Mouse (Mus musculus): ENCODE results near the gene Xrcc6. TPM values are rescaled to one million over a fixed set of nuclear protein-coding genes. Genes with fewer than 3 reads are reported as not detected.

Xrcc6 gene
- polyA plus RNA-seq, 1 experiment = 13.3 TPM

GRCm38 (mm10) chr15:82016101-82016808 lies 28.6 kb downstream of the Xrcc6 start:
- Histone ChIP-seq H3K4me1 (ENCODE audit: control insufficient read depth, insufficient read depth, low read length) (peaks cover 7% of the 10 kb centered on the region), H3K4me3 (replicated peaks; ENCODE audit: extremely low read depth, low read depth, low read length) (peak overlapping the region; percentile 87)
- peak; percentile 100 for DNase-seq
- under 1% methylated on average over 53 of the region's 53 CpGs for WGBS
- peak; percentile 81; the same call in 1 of the 2 replicates for TF ChIP-seq POLR2A (IDR thresholded peaks at IDR 0.05; ENCODE audit: borderline replicate concordance, extremely low read depth, low read depth, low read length)
- no peak for TF ChIP-seq CTCF (IDR thresholded peaks at IDR 0.05; ENCODE audit: insufficient read depth, low read length)

DNA sequence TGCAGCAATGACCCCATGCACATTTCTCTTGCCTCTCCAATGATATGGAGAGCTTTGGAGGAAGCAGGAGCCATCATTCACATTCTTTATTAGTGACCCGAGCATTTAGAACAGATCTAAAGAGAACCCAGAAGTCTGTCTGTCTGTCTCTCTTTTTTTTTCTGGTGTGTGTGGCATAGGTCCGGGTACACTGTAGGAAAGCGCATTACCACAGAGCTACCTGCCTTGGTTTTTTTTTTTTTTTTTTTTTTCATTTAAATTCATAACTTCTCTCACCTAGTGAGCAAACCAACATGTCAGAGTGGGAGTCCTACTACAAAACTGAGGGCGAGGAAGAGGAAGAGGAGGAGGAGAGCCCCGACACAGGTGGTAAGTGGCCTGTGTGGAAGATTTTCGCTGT lies 29.2 kb downstream of the Xrcc6 start:
- peak overlapping the region; percentile 87 for H3K4me3 ChIP-seq (replicated peaks; ENCODE audit: extremely low read depth, low read depth, low read length)
- 8% methylated on average over 6 of the region's 6 CpGs for WGBS
- DNase-seq = no peak

DNA sequence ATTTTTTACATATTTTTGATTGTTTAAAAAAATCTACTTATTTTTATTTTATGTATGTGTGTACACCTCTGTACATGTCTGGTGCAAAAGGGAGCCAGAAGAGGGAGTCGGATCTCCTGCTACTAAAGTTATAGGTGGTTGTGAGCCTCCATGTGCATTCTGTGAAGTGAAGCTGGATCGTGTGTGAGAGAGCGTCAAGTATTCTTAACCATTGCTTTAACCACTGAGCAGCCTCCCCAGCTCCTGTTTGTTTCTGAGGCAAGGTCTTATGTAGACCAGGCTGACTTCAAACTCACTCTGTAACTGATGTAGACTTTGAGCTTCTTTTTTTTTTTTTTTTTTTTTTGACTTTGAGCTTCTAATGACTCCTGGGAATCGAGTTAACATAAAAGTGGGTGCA lies 29.8 kb downstream of the Xrcc6 start:
- H3K4me3 ChIP-seq (replicated peaks; ENCODE audit: extremely low read depth, low read depth, low read length) = no peak overlapping the region
- TF ChIP-seq POLR2A (IDR thresholded peaks at IDR 0.05; ENCODE audit: borderline replicate concordance, extremely low read depth, low read depth, low read length) (no peak), CTCF (IDR thresholded peaks at IDR 0.05; ENCODE audit: insufficient read depth, low read length) (no peak)
- H3K4me1 ChIP-seq (ENCODE audit: control insufficient read depth, insufficient read depth, low read length) = peaks cover 7% of the 10 kb centered on the region
- 54% methylated on average over 4 of the region's 4 CpGs for WGBS
- DNase-seq = no peak

More for the DNA sequence above, 29.2 kb downstream of the Xrcc6 start:
- TF ChIP-seq CTCF (IDR thresholded peaks at IDR 0.05; ENCODE audit: insufficient read depth, low read length) (no peak), POLR2A (IDR thresholded peaks at IDR 0.05; ENCODE audit: borderline replicate concordance, extremely low read depth, low read depth, low read length) (no peak)
- H3K4me1 ChIP-seq (ENCODE audit: control insufficient read depth, insufficient read depth, low read length) = peaks cover 7% of the 10 kb centered on the region

GRCm38 (mm10) chr15:82019288-82019687 lies 31.7 kb downstream of the Xrcc6 start:
- Histone ChIP-seq H3K4me3 (replicated peaks; ENCODE audit: extremely low read depth, low read depth, low read length) (no peak overlapping the region), H3K4me1 (ENCODE audit: control insufficient read depth, insufficient read depth, low read length) (peaks cover 5% of the 10 kb centered on the region)
- no peak for DNase-seq
- WGBS = 74% methylated on average over 3 of the region's 3 CpGs
- no peak for TF ChIP-seq CTCF (IDR thresholded peaks at IDR 0.05; ENCODE audit: insufficient read depth, low read length)

DNA sequence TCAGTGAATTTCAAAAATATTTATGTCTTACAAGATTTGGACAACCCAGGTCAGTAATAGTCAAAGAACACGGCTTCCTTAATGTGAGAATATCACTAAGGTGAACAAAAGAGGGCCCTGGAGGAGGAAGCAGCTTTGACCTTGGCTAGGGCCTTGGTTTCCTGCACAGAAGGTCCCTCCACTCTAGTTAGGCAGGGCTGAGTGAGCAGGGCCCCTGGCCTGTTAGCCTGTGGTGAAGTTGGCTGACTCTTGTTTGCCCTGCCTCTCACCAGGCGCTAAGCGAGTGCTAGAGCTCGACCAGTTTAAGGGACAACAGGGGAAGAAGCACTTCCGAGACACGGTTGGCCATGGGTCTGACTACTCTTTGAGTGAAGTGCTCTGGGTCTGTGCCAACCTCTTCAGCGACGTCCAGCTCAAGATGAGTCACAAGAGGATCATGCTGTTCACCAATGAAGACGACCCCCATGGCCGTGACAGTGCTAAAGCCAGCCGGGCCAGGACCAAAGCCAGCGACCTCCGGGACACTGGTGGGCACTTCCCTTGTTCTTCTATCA lies 35.0 kb downstream of the Xrcc6 start:
- H3K4me1 ChIP-seq (ENCODE audit: control insufficient read depth, insufficient read depth, low read length) = no peaks in the 10 kb centered on the region
- no peak overlapping the region for H3K4me3 ChIP-seq (replicated peaks; ENCODE audit: extremely low read depth, low read depth, low read length)
- WGBS = 44% methylated on average over 13 of the region's 13 CpGs
- TF ChIP-seq CTCF (IDR thresholded peaks at IDR 0.05; ENCODE audit: insufficient read depth, low read length) (no peak), POLR2A (IDR thresholded peaks at IDR 0.05; ENCODE audit: borderline replicate concordance, extremely low read depth, low read depth, low read length) (no peak)
- DNase-seq = no peak

DNA sequence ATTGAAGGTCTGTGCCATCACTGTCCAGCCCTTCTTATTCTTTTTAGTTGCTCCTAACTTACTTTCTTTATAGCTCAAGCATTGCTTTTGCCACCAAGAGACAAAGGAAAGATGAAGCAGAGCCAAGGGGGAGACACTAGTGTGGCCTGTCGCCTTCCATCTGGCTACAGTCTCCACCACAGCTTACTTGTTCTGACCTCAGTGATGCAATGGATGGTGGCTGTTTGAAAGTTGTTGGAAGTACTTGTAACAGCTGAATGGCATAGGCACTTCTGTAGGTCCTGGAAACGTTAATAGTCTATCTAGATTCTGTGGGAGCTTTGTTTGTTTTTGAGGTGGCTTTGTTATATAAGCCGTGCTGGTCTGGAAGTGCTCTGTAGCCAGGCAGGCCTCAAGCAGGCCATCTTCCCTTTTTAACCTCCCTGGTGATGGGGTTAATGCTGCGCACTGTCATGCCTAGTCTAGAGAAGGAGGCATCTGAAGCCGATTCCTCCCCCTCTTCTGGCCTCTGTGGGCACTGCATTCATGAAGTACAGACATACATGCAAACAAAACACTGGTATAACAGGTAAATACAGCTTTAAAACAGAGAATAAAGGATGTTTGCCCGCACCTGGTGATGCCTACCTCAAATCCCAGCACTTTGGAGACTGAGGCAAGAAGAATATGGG lies 36.5 kb downstream of the Xrcc6 start:
- no peak overlapping the region for H3K4me3 ChIP-seq (replicated peaks; ENCODE audit: extremely low read depth, low read depth, low read length)
- TF ChIP-seq POLR2A (IDR thresholded peaks at IDR 0.05; ENCODE audit: borderline replicate concordance, extremely low read depth, low read depth, low read length) = no peak
- TF ChIP-seq CTCF (IDR thresholded peaks at IDR 0.05; ENCODE audit: insufficient read depth, low read length) = 0 out of 2 replicates have a peak, but pooled peaks have one; percentile 2
- no peaks in the 10 kb centered on the region for H3K4me1 ChIP-seq (ENCODE audit: control insufficient read depth, insufficient read depth, low read length)
- DNase-seq = no peak
- WGBS = 70% methylated on average over 6 of the region's 6 CpGs

DNA sequence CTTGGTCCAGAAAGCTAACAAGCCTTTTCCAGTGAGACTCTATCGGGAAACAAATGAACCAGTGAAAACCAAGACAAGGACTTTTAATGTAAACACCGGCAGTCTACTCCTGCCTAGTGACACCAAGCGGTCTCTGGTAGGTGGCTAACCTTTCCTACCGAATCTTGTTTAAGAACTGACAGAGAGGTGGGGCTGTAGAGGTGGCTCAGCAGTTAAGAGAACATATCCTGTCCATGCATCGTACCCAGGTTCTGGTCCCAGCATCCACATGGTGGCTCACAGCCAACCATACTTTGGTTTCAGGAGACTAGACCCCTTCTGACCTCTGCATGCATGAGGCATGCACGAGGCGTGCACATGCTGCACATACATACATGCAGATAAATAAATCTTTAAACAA lies 39.6 kb downstream of the Xrcc6 start:
- no peaks in the 10 kb centered on the region for H3K4me1 ChIP-seq (ENCODE audit: control insufficient read depth, insufficient read depth, low read length)
- WGBS = 81% methylated on average over 7 of the region's 7 CpGs
- H3K4me3 ChIP-seq (replicated peaks; ENCODE audit: extremely low read depth, low read depth, low read length) = no peak overlapping the region
- no peak for DNase-seq
- TF ChIP-seq POLR2A (IDR thresholded peaks at IDR 0.05; ENCODE audit: borderline replicate concordance, extremely low read depth, low read depth, low read length) = no peak

GRCm38 (mm10) chr15:82027726-82028125 lies 40.1 kb downstream of the Xrcc6 start:
- TF ChIP-seq CTCF (IDR thresholded peaks at IDR 0.05; ENCODE audit: insufficient read depth, low read length) = no peak
- TF ChIP-seq POLR2A (IDR thresholded peaks at IDR 0.05; ENCODE audit: borderline replicate concordance, extremely low read depth, low read depth, low read length) = no peak
- Histone ChIP-seq H3K4me3 (replicated peaks; ENCODE audit: extremely low read depth, low read depth, low read length) (no peak overlapping the region), H3K4me1 (ENCODE audit: control insufficient read depth, insufficient read depth, low read length) (no peaks in the 10 kb centered on the region)
- no peak for DNase-seq
- WGBS = 67% methylated on average over 7 of the region's 7 CpGs

GRCm38 (mm10) chr15:82032386-82032785 lies 44.8 kb downstream of the Xrcc6 start:
- TF ChIP-seq POLR2A (IDR thresholded peaks at IDR 0.05; ENCODE audit: borderline replicate concordance, extremely low read depth, low read depth, low read length) (no peak), CTCF (IDR thresholded peaks at IDR 0.05; ENCODE audit: insufficient read depth, low read length) (no peak)
- Histone ChIP-seq H3K4me1 (ENCODE audit: control insufficient read depth, insufficient read depth, low read length) (no peaks in the 10 kb centered on the region), H3K4me3 (replicated peaks; ENCODE audit: extremely low read depth, low read depth, low read length) (no peak overlapping the region)
- DNase-seq = no peak
- WGBS = 86% methylated on average over 7 of the region's 7 CpGs

GRCm38 (mm10) chr15:82033762-82034161 lies 46.1 kb downstream of the Xrcc6 start, which contains the start of gene Desi1:
Gene Desi1 (minus strand): TSS chr15:82033862.
- DNase-seq = no peak
- H3K4me3 ChIP-seq (replicated peaks; ENCODE audit: extremely low read depth, low read depth, low read length) = no peak within 1 kb of the TSS
- WGBS = 86% methylated on average over 4 of the region's 4 CpGs
- TF ChIP-seq POLR2A (IDR thresholded peaks at IDR 0.05; ENCODE audit: borderline replicate concordance, extremely low read depth, low read depth, low read length) = no peak
- no peak for TF ChIP-seq CTCF (IDR thresholded peaks at IDR 0.05; ENCODE audit: insufficient read depth, low read length)
- no peaks in the 10 kb centered on the region for H3K4me1 ChIP-seq (ENCODE audit: control insufficient read depth, insufficient read depth, low read length)
